Mouse (Mus musculus): ENCODE data around the gene Gm5447. TPM values are rescaled to one million over a fixed set of nuclear protein-coding genes. Genes with fewer than 3 reads are reported as not detected.

Gene Gm5447
- total and polyA plus RNA-seq, 2 experiments from 2014 or later: not detected

- Histone ChIP-seq H3K4me2 (ENCODE audit: low read depth, low read length, poor library complexity, severe bottlenecking) (no peak overlapping the region), H3K4me1 (ENCODE audit: insufficient read depth, low read length) (peaks cover 3% of the 10 kb centered on the region; the same call in 1 of the 2 replicates), H3K36me3 (ENCODE audit: insufficient read depth, low read length) (no peaks in the 10 kb centered on the region), H3K9ac (replicated peaks; ENCODE audit: low read length, poor library complexity, severe bottlenecking) (no peak overlapping the region), H3K27me3 (ENCODE audit: insufficient read depth, low read length) (no peaks in the 10 kb centered on the region), H3K4me3 (ENCODE audit: low read depth, low read length) (no peak overlapping the region), H3K27ac (ENCODE audit: low read depth, low read length) (no peak overlapping the region), H3K9me3 (ENCODE audit: low read length) (no peaks in the 10 kb centered on the region)
- 71% methylated on average over 8 of the region's 8 CpGs for WGBS
- ATAC-seq (ENCODE audit: low FRiP score): no peak
- no peak for TF ChIP-seq CTCF (IDR thresholded peaks at IDR 0.05)
- no peak for DNase-seq (ENCODE audit: low spot score)
Observed at GRCm38 (mm10) chr13:30976536-30977084, 2.6 kb downstream of the Gm5447 start.

GRCm38 (mm10) chr13:30978224-30978623 is 4.2 kb downstream of the Gm5447 start:
- Histone ChIP-seq H3K4me2 (ENCODE audit: low read depth, low read length, poor library complexity, severe bottlenecking) (no peak overlapping the region), H3K27ac (ENCODE audit: low read depth, low read length) (no peak overlapping the region)
- no peak for ATAC-seq (ENCODE audit: low FRiP score)

GRCm38 (mm10) chr13:30981666-30982065 is 7.7 kb downstream of the Gm5447 start:
- peak; percentile 53 for TF ChIP-seq CTCF (IDR thresholded peaks at IDR 0.05)
- no peak overlapping the region for H3K4me3 ChIP-seq (ENCODE audit: low read depth, low read length)
- no peak overlapping the region for H3K27ac ChIP-seq (ENCODE audit: low read depth, low read length)
- no peaks in the 10 kb centered on the region for H3K36me3 ChIP-seq (ENCODE audit: insufficient read depth, low read length)
- DNase-seq (ENCODE audit: low spot score): no peak
- ATAC-seq (ENCODE audit: low FRiP score): no peak
- H3K9ac ChIP-seq (replicated peaks; ENCODE audit: low read length, poor library complexity, severe bottlenecking): no peak overlapping the region
- H3K27me3 ChIP-seq (ENCODE audit: insufficient read depth, low read length): no peaks in the 10 kb centered on the region
- no peaks in the 10 kb centered on the region for H3K4me1 ChIP-seq (ENCODE audit: insufficient read depth, low read length)
- no peak overlapping the region for H3K4me2 ChIP-seq (ENCODE audit: low read depth, low read length, poor library complexity, severe bottlenecking)
- H3K9me3 ChIP-seq (ENCODE audit: low read length): no peaks in the 10 kb centered on the region
- WGBS: 76% methylated on average over 1 of the region's 1 CpGs

More at GRCm38 (mm10) chr13:30978224-30978623, 4.2 kb downstream of the Gm5447 start:
- Histone ChIP-seq H3K36me3 (ENCODE audit: insufficient read depth, low read length) (no peaks in the 10 kb centered on the region), H3K27me3 (ENCODE audit: insufficient read depth, low read length) (no peaks in the 10 kb centered on the region), H3K4me3 (ENCODE audit: low read depth, low read length) (no peak overlapping the region), H3K4me1 (ENCODE audit: insufficient read depth, low read length) (0 out of 2 replicates have a peak, but pooled peaks cover 3% of the 10 kb centered on the region), H3K9me3 (ENCODE audit: low read length) (no peaks in the 10 kb centered on the region), H3K9ac (replicated peaks; ENCODE audit: low read length, poor library complexity, severe bottlenecking) (no peak overlapping the region)
- WGBS: 72% methylated on average over 4 of the region's 4 CpGs
- no peak for TF ChIP-seq CTCF (IDR thresholded peaks at IDR 0.05)
- DNase-seq (ENCODE audit: low spot score): peak; percentile 26

GRCm38 (mm10) chr13:30985275-30985597 is 11.2 kb downstream of the Gm5447 start:
- Histone ChIP-seq H3K9ac (replicated peaks; ENCODE audit: low read length, poor library complexity, severe bottlenecking) (peak overlapping the region; percentile 5; the same call in 1 of the 2 replicates), H3K27ac (ENCODE audit: low read depth, low read length) (peak overlapping the region; percentile 44)
- no peak for DNase-seq (ENCODE audit: low spot score)

GRCm38 (mm10) chr13:30985598-30986466 is 11.8 kb downstream of the Gm5447 start:
- Histone ChIP-seq H3K4me3 (ENCODE audit: low read depth, low read length) (peak overlapping the region; percentile 23), H3K27ac (ENCODE audit: low read depth, low read length) (peak overlapping the region; percentile 44), H3K9me3 (ENCODE audit: low read length) (no peaks in the 10 kb centered on the region), H3K9ac (replicated peaks; ENCODE audit: low read length, poor library complexity, severe bottlenecking) (peak overlapping the region; percentile 5; the same call in 1 of the 2 replicates), H3K36me3 (ENCODE audit: insufficient read depth, low read length) (no peaks in the 10 kb centered on the region), H3K27me3 (ENCODE audit: insufficient read depth, low read length) (no peaks in the 10 kb centered on the region), H3K4me2 (ENCODE audit: low read depth, low read length, poor library complexity, severe bottlenecking) (peak overlapping the region; percentile 63), H3K4me1 (ENCODE audit: insufficient read depth, low read length) (no peaks in the 10 kb centered on the region)
- DNase-seq (ENCODE audit: low spot score): peak; percentile 60
- ATAC-seq (ENCODE audit: low FRiP score): peak; percentile 56
- TF ChIP-seq CTCF (IDR thresholded peaks at IDR 0.05): no peak
- WGBS: 19% methylated on average over 27 of the region's 27 CpGs

More at GRCm38 (mm10) chr13:30985275-30985597, 11.2 kb downstream of the Gm5447 start:
- TF ChIP-seq CTCF (IDR thresholded peaks at IDR 0.05): no peak
- ATAC-seq (ENCODE audit: low FRiP score): no peak
- WGBS: 16% methylated on average over 13 of the region's 13 CpGs
- H3K4me1 ChIP-seq (ENCODE audit: insufficient read depth, low read length): no peaks in the 10 kb centered on the region
- no peaks in the 10 kb centered on the region for H3K9me3 ChIP-seq (ENCODE audit: low read length)
- no peaks in the 10 kb centered on the region for H3K27me3 ChIP-seq (ENCODE audit: insufficient read depth, low read length)
- H3K4me2 ChIP-seq (ENCODE audit: low read depth, low read length, poor library complexity, severe bottlenecking): peak overlapping the region; percentile 63
- peak overlapping the region; percentile 23 for H3K4me3 ChIP-seq (ENCODE audit: low read depth, low read length)
- no peaks in the 10 kb centered on the region for H3K36me3 ChIP-seq (ENCODE audit: insufficient read depth, low read length)

GRCm38 (mm10) chr13:30986934-30987455 is 13.0 kb downstream of the Gm5447 start:
- WGBS: 70% methylated on average over 10 of the region's 10 CpGs
- peak; percentile 15 for DNase-seq (ENCODE audit: low spot score)

More at GRCm38 (mm10) chr13:30986934-30987455, 13.0 kb downstream of the Gm5447 start:
- Histone ChIP-seq H3K9ac (replicated peaks; ENCODE audit: low read length, poor library complexity, severe bottlenecking) (no peak overlapping the region), H3K4me1 (ENCODE audit: insufficient read depth, low read length) (no peaks in the 10 kb centered on the region), H3K36me3 (ENCODE audit: insufficient read depth, low read length) (no peaks in the 10 kb centered on the region), H3K27ac (ENCODE audit: low read depth, low read length) (no peak overlapping the region), H3K9me3 (ENCODE audit: low read length) (no peaks in the 10 kb centered on the region), H3K4me2 (ENCODE audit: low read depth, low read length, poor library complexity, severe bottlenecking) (no peak overlapping the region), H3K27me3 (ENCODE audit: insufficient read depth, low read length) (no peaks in the 10 kb centered on the region), H3K4me3 (ENCODE audit: low read depth, low read length) (no peak overlapping the region)
- TF ChIP-seq CTCF (IDR thresholded peaks at IDR 0.05): no peak
- ATAC-seq (ENCODE audit: low FRiP score): no peak
